Mouse (Mus musculus) erythroblast, embryonic 14.5 days (primary cell): Measurements from ENCODE around the gene Arfip1.

Experiments used
- GATA1 ChIP-seq: IDR thresholded peaks from 2 replicates; pipeline ENCODE4 v1.6.1; 2012; ENCODE audit warnings: low read length, inconsistent platforms, mixed read lengths
- TAL1 ChIP-seq: IDR thresholded peaks from 3 replicates; pipeline ENCODE4 v1.6.1; 2012; ENCODE audit warnings: low read length, inconsistent platforms, mixed read lengths

GRCm38 (mm10) chr3:84450651-84451050, 131.8 kb downstream of the Arfip1 start:
- TF ChIP-seq GATA1 (no peak), TAL1 (no peak)
